Mouse (Mus musculus) kidney, postnatal 0 days (tissue): ENCODE results near the gene Kifc5b. TPM values are rescaled to one million over a fixed set of nuclear protein-coding genes. Genes with fewer than 3 reads are reported as not detected.

ENCODE experiments used
- ATAC-seq: fragments of 200-750 bp; cut with Nextera tagmentation; replicated peaks from 2 replicates; pipeline ENCODE4 v1.8.0; 2017; ENCODE audit warnings: low read depth, moderate number of reproducible peaks, moderate TSS enrichment, moderate library complexity; ENCODE audit not compliant: low FRiP score
- DNase-seq: peaks from one replicate; pipeline ENCODE4 v3.0.0-alpha.2; 2016; ENCODE audit warnings: low spot score
- H3K27ac ChIP-seq: fragments of 300-500 bp; sonication (generic); 2 replicates; pipeline ENCODE4 v1.5.1; 2014; ENCODE audit warnings: mild to moderate bottlenecking
- H3K27me3 ChIP-seq: fragments of 300-500 bp; sonication (generic); 2 replicates; pipeline ENCODE4 v1.6.1; 2014; ENCODE audit warnings: low read length, mixed read lengths; ENCODE audit not compliant: insufficient read depth
- H3K36me3 ChIP-seq: fragments of 300-500 bp; sonication (generic); 2 replicates; pipeline ENCODE4 v1.6.1; 2014; ENCODE audit warnings: low read length, mixed read lengths; ENCODE audit not compliant: insufficient read depth
- H3K4me1 ChIP-seq: fragments of 300-500 bp; sonication (generic); replicated peaks from 2 replicates; pipeline ENCODE4 v1.6.1; 2014; ENCODE audit warnings: antibody characterized with exemption, low read length, mixed read lengths; ENCODE audit not compliant: insufficient read depth
- H3K4me2 ChIP-seq: fragments of 300-500 bp; sonication (generic); 2 replicates; pipeline ENCODE4 v1.6.1; 2014; ENCODE audit warnings: mild to moderate bottlenecking, low read length, moderate library complexity, mixed read lengths
- H3K4me3 ChIP-seq: fragments of 300-500 bp; sonication (generic); replicated peaks from 2 replicates; pipeline ENCODE4 v1.5.1; 2014; ENCODE audit warnings: low read depth, low read length
- H3K9ac ChIP-seq: fragments of 300-500 bp; sonication (generic); 2 replicates; pipeline ENCODE4 v1.6.1; 2014; ENCODE audit warnings: low read depth, low read length
- H3K9me3 ChIP-seq: fragments of 300-500 bp; sonication (generic); replicated peaks from 2 replicates; pipeline ENCODE4 v1.6.1; 2016; ENCODE audit warnings: low read length, inconsistent platforms, mixed read lengths
- CTCF ChIP-seq: IDR thresholded peaks from 2 replicates; pipeline ENCODE4 v1.5.1; 2016; ENCODE audit warnings: antibody characterized with exemption, low read depth, mild to moderate bottlenecking, moderate library complexity
- WGBS: fragments of 180-500 bp; shearing (Covaris S2); extraction: QIAGEN DNeasy Blood & Tissue Kit; methylation state at CpG from one replicate; pipeline ENCODE4 v1.1.7; 2014; 5-methylcytosine and 5-hydroxymethylcytosine counted together
- polyA plus RNA-seq: library from polyadenylated mRNA; unstranded; fragments of >200 nt; fragmentation: Nextera tagmentation; extraction: Ambion mirVana; gene quantifications from 2 replicates; pipeline ENCODE4 v1.2.1, GENCODE M21; 2015

Gene Kifc5b
- polyA plus RNA-seq, 1 experiment from 2014 or later, result 1.3 TPM

- peak; percentile 23; the same call in 1 of the 2 replicates for TF ChIP-seq CTCF
- Histone ChIP-seq H3K36me3 (peaks cover 14% of the 10 kb centered on the region), H3K9ac (peak within 1 kb of the TSS; percentile 78), H3K4me2 (peak within 1 kb of the TSS; percentile 97), H3K4me1 (peaks cover 10% of the 10 kb centered on the region; the same call in 1 of the 2 replicates), H3K4me3 (peak within 1 kb of the TSS; percentile 82), H3K27me3 (no peaks in the 10 kb centered on the region), H3K27ac (peak within 1 kb of the TSS; percentile 80), H3K9me3 (no peaks in the 10 kb centered on the region)
- WGBS, result under 1% methylated on average over 27 of the region's 43 CpGs
- ATAC-seq (peak; percentile 79), DNase-seq (peak; percentile 96)
Observed at GRCm38 (mm10) chr17:26932839-26933398, 16.0 kb downstream of the Kifc5b start, which contains the start of gene Phf1. Gene Phf1 (plus strand): TSS chr17:26933052.

GRCm38 (mm10) chr17:26933419-26933818 lies 16.5 kb downstream of the Kifc5b start:
- WGBS, result 3% methylated on average over 13 of the region's 13 CpGs
- Histone ChIP-seq H3K4me1 (peaks cover 15% of the 10 kb centered on the region), H3K9ac (peak overlapping the region; percentile 78), H3K27me3 (no peaks in the 10 kb centered on the region), H3K4me3 (peak overlapping the region; percentile 82), H3K4me2 (peak overlapping the region; percentile 97), H3K27ac (peak overlapping the region; percentile 80), H3K36me3 (peaks cover 14% of the 10 kb centered on the region), H3K9me3 (no peaks in the 10 kb centered on the region)
- ATAC-seq (peak; percentile 5; the same call in 1 of the 2 replicates), DNase-seq (no peak)
- TF ChIP-seq CTCF, result no peak

GRCm38 (mm10) chr17:26933885-26934827 lies 17.3 kb downstream of the Kifc5b start:
- Histone ChIP-seq H3K9ac (peak overlapping the region; percentile 78; the same call in 1 of the 2 replicates), H3K9me3 (no peaks in the 10 kb centered on the region), H3K4me1 (peaks cover 16% of the 10 kb centered on the region), H3K36me3 (peaks cover 10% of the 10 kb centered on the region), H3K4me2 (peak overlapping the region; percentile 97), H3K27me3 (no peaks in the 10 kb centered on the region), H3K4me3 (peak overlapping the region; percentile 82; the same call in 1 of the 2 replicates), H3K27ac (no peak overlapping the region)
- no peak for DNase-seq
- no peak for TF ChIP-seq CTCF
- no peak for ATAC-seq
- WGBS, result 77% methylated on average over 16 of the region's 16 CpGs

GRCm38 (mm10) chr17:26935027-26935426 lies 18.1 kb downstream of the Kifc5b start:
- H3K9me3 ChIP-seq, result no peaks in the 10 kb centered on the region
- H3K4me1 ChIP-seq, result peaks cover 18% of the 10 kb centered on the region
- H3K9ac ChIP-seq, result no peak overlapping the region
- 87% methylated on average over 9 of the region's 9 CpGs for WGBS
- no peak overlapping the region for H3K4me3 ChIP-seq
- peaks cover 9% of the 10 kb centered on the region for H3K36me3 ChIP-seq
- ATAC-seq (no peak), DNase-seq (no peak)
- H3K4me2 ChIP-seq, result no peak overlapping the region
- H3K27ac ChIP-seq, result no peak overlapping the region
- TF ChIP-seq CTCF, result no peak
- H3K27me3 ChIP-seq, result no peaks in the 10 kb centered on the region

- Histone ChIP-seq H3K27me3 (no peaks in the 10 kb centered on the region), H3K4me1 (peaks cover 22% of the 10 kb centered on the region), H3K4me3 (no peak overlapping the region), H3K9me3 (no peaks in the 10 kb centered on the region), H3K36me3 (peaks cover 9% of the 10 kb centered on the region), H3K27ac (no peak overlapping the region), H3K9ac (no peak overlapping the region), H3K4me2 (no peak overlapping the region)
- ATAC-seq (no peak), DNase-seq (no peak)
- 79% methylated on average over 12 of the region's 12 CpGs for WGBS
- TF ChIP-seq CTCF, result no peak
Observed at GRCm38 (mm10) chr17:26936453-26936852, 19.6 kb downstream of the Kifc5b start.

- Histone ChIP-seq H3K4me1 (peaks cover 23% of the 10 kb centered on the region), H3K4me2 (no peak overlapping the region), H3K27me3 (no peaks in the 10 kb centered on the region), H3K4me3 (no peak overlapping the region), H3K9ac (no peak overlapping the region), H3K36me3 (peaks cover 9% of the 10 kb centered on the region), H3K27ac (no peak overlapping the region), H3K9me3 (no peaks in the 10 kb centered on the region)
- ATAC-seq, result no peak
- 86% methylated on average over 15 of the region's 15 CpGs for WGBS
- no peak for DNase-seq
- no peak for TF ChIP-seq CTCF
Observed at GRCm38 (mm10) chr17:26936921-26937695, 20.2 kb downstream of the Kifc5b start.
